Mouse (Mus musculus): Measurements from ENCODE around the gene Serpina3c.

Serpina3c gene

DNA sequence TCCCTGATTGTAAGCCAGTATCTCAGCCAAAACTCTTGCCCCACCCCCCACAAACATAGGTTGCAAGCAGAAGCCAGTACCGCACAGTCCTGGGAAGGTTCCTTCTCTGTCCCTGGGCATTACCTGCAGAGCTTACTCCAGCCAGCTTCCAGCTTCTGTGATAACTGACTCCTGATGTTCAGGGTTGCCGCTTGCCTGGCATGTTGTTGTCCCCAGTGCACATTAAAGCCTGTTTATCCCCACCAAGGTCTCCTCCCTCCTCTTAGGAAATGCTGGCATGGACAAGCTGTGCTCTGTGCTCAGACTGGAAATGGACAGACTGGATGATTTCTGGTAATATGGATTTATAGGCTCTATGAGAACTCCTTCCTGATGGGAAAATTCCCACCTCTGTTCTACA is at the start of gene Serpina3c:
Gene Serpina3c, minus strand, starts transcription at position 215 of the 400 bp plus-strand sequence.
- CTCF ChIA-PET: no interaction called here

DNA sequence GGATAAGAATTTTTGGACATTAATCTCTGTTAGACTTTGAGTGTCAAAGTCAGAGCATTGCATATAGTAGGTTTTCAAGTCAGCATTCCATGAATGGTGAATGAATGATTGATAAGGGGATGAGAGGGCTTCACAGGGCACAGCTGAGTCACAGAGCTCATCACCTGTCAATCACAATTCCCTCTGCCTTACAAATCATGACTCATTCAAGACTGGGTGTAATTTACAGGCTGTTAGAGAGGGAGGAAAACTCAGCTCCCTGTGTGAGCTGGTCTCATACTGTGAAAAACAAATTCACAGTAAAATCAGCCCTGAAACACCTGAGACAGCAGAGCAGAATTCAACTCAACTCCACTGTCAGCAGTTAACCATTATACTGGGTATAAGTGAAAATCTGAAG is 37.2 kb upstream of the Serpina3c start:
- CTCF ChIA-PET: interaction anchor here (0.5 kb wide), 1 partner anchor 259 kb away, joined by 4 read pairs; no protein-coding TSS in a partner anchor

DNA sequence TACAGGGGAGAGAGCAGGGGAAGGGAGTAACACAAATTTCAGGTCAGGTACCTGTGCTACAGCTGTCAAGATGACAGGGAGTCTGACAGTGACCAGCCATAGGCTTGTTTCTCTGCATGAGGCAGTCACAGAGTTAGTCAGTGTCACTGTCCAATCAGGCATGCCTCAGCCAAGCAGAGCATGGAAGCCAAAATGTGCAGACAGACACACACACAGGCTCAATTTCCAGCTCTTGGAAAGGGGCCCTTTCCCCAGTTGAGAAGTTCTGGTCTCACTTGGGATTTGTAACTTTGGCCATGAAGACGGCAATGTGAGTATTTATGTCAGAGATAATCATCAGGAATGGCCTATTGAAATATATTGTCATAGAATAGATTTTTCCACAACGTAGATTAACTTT is 35.6 kb upstream of the Serpina3c start:
- CTCF ChIA-PET: no interaction called here

DNA sequence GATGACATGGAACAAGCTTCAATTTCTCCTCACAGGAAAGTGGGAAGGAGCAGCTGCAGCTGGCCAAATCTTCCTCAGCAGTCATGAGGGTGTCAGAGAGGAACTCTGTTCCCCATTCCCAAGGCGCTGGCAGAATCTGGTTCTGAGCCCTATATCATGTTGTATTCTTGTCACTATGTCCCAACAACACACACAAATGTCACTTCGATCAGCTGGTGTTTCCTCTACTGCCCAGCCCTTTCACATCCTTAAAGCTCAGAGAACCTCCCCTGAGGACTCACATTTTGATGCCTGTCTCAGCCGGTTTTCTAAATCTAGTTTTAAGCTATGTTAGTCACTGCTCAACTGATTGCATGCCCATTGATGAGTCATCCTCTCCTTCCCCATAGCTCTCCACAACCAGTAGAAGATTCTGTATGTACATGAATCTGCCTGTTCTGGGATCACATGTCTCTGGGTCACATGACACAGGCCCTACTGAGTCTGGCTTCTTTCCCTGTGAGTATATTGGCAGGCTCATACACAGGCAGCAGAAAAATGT is 32.4 kb upstream of the Serpina3c start:
- CTCF ChIA-PET: no interaction called here

DNA sequence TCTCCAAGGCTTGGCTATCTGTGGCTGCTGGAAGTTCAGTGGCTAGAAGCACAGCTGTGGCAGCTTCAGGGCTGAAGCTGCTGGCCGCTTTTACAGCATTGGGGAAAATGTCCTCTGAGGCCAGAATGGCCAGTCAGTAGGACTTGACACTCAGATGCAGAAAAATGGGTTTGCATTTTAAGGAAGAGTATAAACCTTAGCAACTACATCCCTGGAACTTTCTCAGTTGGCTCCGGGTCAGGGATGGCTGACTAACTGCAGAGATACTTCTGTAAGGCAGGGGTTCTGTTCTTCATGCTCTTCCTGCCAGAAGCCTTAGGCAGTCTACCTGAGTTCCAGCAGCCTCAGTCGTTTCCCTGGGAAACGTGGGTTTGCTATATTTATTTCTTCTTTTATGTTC is 31.4 kb upstream of the Serpina3c start:
- CTCF ChIA-PET: no interaction called here

DNA sequence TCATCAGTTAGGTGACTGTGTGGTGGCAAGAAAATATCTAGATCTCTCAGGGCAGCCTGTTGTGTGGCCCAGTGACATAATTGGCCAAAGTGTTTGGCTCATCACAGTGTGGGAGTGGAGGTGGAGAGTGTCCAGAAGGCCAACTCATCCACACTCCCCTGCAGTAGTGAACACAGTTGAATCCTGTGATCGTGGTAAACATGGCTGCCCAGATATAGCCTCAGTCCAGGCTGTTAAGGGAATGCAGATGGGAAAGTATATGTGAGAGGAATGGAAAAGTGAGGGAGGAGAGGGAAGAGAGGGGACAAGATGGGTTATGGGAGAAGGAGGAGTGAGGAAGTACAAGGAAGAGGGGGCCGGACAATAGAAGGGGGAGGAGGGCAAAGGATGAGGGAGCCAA is 25.3 kb upstream of the Serpina3c start:
- CTCF ChIA-PET: no interaction called here

DNA sequence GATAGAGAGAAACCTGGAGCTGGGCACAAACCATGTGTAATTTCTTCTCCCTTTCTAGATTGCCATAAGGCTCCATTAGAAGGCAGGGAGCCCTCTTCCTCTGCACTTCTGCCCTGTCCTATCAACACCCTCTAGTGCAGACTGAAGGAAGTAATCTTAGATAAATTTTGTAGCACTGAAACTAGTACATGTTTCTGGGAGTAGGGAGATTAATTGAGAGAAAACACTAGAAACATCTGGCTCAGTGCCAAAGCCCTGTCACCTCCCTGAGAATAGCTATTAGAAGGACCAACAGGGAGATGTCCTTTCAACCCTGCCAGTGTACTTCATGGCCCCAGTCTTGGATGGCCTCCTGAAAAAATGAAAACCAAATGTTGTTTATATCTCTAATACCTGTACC is 24.9 kb upstream of the Serpina3c start:
- CTCF ChIA-PET: no interaction called here

DNA sequence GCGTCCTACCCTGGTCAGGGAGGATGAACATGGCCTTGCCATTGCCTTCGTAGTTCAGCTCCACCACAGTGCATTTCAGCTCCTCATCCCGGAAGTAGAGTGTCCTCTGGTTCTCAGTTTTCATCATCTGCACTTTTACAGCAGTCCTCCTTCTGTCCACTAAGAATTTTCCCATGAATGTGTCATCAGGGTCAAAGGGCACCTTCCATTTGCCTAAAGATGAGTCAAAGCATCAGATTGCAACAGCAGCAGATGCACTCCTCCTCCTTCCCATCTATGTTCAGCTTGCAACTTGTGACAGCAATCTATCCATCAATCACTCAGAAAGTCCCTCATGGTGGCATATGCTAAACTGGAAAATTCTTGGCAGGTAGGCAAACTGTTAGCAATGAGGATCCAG is 22.0 kb upstream of the Serpina3c start:
- CTCF ChIA-PET: no interaction called here

DNA sequence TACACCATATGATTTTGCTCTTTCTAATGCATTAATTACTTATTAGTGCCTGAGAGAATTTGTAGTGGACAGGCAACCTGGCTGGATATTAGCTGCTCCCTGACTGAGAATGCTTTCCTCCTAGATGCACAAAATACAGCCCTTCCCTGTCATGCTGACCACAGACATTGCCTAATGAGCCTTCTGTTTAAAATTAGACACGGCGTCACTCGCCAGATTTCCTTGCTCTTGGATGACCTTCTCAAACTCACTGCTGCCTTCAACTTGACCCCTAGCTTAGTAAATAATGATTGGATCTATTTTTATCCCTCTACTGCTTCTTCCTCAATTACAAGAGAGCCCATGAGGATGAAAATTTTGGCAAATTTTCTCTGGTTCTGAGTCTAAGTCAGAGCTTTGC is 21.1 kb upstream of the Serpina3c start:
- CTCF ChIA-PET: no interaction called here

DNA sequence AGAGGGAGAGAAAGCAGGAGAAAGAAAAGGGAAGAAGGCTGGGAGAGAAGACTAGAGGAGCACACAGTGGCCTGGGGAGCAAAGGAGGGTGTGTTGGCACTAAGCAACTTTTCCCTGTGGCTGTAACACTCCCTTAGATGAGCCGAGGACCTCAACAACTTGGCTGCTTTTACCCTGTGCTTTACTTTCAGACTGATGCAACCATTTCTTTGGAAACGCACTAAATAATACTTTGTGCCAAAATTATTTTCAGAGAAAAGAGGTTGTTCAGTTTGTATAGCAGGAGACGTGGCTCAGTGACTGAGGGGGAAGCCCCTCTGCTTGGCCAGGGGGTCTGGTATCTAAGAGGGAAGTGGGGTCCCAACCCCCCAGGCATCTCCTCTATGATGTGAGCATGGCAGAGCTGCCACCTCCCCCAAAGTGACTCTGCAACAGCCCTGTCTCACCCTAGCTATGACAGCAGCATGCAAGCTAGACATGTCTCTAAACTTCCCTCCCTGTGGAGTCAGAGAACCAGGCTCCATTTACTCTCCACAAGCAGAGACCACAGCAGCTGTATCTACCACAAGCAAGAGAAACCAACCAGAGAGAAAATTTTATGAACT is 527 bp downstream of the Serpina3c start:
- CTCF ChIA-PET: no interaction called here

DNA sequence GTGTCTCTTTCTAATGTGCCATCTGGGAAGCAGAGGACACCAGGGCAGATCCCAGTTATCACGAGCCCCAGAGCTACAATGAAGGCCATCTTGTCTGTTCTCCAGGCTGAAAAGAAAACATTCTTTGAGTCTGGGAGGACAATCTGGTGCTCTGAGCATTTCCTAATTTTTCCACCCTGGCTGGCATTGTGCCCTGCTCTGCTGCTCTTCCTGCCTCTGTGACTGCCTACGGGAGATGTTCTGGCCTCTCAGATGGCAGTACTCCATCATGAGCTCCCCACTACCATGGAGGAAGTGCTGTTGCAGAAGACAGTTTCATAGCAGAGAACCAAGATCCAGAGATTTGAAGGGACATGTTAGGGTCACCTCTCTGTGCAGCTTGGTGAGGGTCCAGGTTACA is 1.7 kb downstream of the Serpina3c start:
- CTCF ChIA-PET: no interaction called here

DNA sequence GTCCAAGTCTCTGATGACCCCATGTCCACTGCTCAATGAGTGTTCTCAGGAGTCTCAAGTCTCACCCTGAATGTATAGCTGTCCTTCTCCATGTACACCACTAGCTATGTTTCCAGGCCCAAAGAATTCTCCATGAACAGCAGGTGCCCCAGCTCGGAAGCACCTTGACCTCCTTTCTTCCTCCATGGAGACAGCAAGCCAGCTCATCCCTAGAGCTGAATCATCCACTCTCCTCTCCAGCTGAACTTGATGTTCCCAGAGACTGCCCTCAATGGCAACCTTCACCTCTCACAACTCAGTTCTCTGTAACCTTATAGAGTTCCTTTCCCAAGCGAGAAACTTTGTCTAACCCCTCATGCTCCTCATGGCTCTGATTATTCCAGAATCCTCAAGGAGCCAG is 8.1 kb downstream of the Serpina3c start:
- CTCF ChIA-PET: no interaction called here

DNA sequence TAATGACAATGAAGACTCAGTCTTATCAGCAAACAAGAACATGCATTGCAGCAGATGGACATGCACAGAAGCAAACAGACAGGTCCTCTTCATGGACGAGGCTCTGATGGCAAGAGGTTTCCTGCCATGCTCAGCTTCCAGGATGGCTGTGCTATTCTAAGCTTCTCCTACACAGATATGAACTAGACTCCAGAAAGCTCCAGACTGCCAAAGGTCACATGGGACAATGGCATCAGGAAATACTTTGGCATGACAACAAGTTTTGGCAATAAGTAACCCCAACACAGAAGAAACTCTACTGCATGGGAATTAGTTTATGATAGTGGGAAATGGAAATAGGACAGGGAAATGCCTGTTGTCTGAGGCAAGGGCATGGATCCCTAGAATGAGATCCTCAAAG is 10.4 kb downstream of the Serpina3c start:
- CTCF ChIA-PET: no interaction called here

DNA sequence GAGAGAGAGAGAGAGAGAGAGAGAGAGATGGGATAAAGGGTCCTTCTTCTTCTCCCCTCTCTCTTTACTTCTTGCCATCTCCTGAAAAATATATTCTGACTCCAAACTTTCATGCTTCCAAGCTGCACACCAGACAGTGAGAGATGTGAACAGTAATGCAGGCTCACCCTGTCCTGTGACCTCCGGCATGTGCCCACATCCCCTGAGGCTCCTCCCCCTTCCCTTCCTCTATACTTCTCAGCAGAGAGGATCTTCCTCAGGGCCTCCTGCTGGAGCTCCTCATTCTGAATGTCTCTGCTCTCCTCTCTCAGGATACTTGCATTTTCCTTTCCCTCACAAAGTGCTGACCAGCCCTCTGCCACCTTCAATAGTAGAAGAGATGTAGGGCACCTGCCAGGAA is 11.2 kb downstream of the Serpina3c start:
- CTCF ChIA-PET: no interaction called here

DNA sequence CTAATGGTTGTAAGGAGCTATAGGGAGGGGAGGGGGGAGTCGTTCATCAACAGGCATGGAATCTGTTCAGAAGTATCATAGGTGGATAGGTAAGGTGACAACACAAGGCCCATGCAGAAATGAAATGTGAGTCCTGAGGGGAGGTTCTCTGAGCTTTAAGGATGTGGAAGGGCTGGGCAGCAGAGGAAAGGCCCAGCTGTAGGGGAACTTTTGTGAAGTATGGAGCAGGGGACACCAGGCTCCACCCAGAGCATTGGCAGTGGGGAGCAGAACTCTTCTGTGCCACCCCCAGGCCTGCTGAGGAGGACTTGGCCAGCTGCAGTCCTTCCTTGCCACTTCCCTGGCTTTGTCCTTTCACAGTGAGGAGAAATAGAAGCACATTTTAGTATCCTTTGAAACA is 12.2 kb downstream of the Serpina3c start:
- CTCF ChIA-PET: no interaction called here

DNA sequence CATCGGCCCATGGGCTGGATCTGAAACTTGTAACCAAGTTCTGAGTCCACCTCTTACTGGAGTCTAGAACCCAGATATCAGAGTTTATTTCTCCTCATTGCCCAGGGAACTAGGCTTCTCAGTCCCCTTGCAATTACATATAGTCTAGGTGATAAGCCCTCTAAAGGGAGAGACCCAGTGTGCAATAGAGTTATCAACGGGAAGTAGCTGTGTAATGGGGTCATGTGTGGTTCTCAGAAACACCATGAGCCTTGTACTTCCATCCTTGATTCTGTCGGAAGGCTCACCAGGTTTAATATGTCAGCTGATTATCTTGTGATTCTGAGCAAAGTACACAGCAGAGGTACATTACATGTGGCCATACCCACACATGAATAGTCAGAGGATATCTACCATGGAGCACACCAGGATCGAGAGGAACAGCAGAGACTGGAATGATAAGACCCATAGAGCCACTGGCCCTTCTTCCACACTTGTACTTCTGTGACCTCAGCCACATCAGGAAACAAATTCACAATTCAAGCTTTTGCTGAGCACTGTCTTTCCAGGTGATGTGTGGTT is 13.0 kb downstream of the Serpina3c start:
- CTCF ChIA-PET: no interaction called here

DNA sequence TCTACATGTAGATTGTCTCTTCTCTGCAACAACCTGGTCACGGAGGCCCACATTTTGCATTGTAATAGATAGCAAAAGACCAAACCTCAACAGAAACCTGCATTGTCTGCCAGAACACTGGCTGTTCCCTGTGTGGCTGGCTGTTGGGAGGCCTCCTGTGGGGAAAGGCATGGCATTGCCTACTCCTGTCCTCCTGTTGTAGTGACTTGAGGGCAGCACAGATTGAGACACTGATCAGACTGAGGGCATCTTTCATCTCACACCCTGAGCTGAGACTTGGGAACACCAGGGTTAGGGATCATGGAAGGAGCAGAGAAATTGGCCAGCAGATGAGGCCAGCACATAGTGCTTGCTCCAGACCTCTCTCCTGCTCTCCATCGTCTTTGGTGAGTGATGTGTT is 15.5 kb downstream of the Serpina3c start:
- CTCF ChIA-PET: no interaction called here

DNA sequence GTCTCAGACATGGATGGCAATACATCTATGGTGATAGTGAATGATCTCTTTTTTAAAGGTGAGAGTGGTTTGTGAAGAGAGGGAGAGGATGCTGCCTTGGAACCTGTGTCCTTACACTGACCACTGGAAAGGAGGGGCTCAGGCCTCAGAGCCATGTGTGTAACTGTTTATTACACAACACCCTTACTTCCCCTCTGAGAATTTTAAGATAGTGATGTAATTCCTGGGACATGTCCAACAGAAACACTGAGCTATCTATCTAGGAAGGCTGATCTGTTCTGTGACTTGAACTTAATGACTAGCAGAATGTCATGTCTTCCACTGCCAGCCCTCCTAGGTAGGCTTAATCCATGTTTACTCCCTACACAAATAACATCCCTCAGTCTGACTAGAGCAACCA is 22.6 kb downstream of the Serpina3c start:
- CTCF ChIA-PET: no interaction called here

DNA sequence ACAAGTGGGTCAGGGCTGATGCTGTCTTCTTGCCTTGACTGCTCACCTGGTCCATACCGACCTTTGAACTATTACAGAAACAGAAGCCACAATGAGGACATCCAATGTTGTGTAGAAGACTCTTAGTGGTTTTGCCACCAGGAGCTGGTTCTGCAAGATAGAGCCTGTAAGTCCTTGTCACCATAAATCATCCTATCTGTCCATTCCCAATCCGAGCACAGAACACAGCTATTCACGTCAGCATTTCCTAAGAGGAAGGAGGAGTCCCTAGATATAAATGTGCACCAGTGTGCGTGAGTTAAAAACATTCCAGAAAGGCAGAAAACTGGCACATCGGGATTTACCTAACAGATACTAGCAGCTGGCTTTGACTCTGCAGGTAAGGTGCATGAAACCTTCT is 26.0 kb downstream of the Serpina3c start, which contains the start of gene Serpina3b:
Gene Serpina3b, plus strand, starts transcription at position 301 of the 400 bp plus-strand sequence.
- CTCF ChIA-PET: no interaction called here

DNA sequence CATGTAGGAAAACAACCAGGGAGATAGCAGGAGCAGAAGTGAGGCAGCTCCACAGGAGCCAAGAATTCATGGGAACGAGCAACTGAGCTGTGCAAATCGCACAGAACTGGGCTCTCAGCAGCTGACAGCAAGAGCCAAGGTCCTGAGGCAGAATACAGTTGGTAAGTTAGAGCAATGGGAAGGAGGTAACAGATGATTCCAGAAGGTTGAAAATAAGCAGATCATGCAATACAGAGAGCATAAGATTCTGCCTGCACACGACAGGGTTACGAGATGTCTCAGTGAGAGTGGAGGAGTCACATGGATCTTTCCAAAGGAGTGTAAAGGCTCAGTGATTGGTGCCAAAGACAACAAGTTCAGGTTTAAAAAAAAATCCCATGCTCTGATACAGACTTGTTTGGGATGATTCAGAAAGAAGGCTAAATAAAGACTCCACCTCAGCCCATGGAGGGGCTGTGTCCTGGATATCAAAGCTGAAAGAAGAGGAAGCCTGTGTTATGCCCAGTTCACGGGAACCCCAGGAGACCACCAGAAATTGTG is 28.6 kb downstream of the Serpina3c start:
- CTCF ChIA-PET: no interaction called here

DNA sequence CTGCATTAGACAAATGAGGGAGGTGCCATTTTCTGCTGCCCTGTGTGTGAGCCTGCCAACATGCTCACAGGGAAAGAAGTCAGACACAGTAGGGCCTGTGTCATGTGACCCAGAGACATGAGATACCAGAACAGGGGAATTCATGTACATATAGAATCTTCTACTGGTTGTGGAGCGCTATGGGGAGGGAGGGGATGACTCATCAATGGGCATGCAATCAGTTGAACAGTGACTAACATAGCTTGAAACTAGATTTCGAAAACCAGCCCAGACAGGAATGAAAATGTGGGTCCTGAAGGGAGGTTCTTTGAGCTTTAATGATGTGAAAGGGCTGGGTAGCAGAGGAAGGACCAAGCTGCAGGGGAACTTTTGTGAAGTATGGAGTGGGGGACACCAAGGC is 29.7 kb downstream of the Serpina3c start:
- CTCF ChIA-PET: no interaction called here

DNA sequence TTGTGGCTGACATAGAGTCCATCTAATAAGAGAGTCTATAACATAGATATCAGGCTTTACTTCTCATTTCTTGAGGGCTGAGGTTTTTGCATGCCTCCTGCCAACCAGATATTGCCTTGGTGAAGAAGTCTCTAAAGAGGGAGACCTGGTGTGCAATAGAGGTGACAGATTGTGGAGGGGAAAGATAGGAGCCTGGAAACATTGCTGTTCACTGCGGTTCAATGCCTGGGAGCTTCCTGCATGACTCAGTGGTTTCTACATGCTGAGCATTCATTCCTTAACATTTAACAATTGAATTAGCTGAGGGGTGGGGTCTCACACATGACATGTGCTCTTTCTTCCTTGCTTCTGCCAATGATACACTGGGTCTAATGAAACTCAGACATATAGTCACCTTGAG is 30.6 kb downstream of the Serpina3c start:
- CTCF ChIA-PET: no interaction called here

DNA sequence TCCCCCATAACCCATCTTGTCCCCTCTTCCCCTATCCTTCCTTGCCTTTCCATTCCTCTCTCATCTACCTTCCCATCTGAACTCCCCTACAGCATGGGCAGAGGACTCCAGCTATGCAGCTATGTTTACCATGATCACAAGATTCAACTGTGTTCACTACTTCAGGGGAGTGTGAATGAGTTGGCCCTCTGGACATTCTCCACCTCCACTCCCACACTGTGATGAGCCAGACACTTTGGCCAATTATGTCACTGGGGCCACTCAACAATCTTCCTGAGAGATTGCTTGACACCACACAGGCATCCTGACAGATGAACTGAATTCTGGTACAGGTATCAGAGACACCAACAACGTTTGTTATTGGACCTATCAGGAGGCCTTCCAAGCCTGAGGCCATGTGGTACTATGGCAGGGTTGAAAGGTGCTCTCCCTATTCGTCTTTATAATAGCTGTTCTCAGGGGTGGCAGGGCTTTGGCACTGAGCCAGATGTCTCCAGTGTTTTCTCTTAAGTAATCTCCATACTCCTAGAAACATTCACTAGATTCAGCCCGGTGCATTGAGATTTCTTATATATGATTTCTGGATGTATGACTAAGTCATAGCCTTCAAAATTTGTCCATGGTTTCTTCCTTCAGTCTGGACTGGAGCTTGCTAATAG is 38.6 kb downstream of the Serpina3c start:
- CTCF ChIA-PET: no interaction called here
